Mouse (Mus musculus) cerebellum, adult 18-20 months (tissue): Measurements from ENCODE around the gene Pvr.
A peak's percentile ranks its signal among the peaks of the same experiment; 100 is the strongest.
"Not testable (repeated sequence)": the region's sequence is repeated elsewhere in the genome, so short reads cannot be mapped to it uniquely, and the experiment has no call there.

Experiments
- DNase-seq, 2 experiments: peaks; one replicate each; pipeline ENCODE4 v3.0.0; 2021

Gene Pvr

GRCm38 (mm10) chr7:19932877-19933809 is 12.2 kb upstream of the Pvr start:
- DNase-seq, result peak; percentile 38 to 60

GRCm38 (mm10) chr7:19932133-19932876 is 11.3 kb upstream of the Pvr start:
- DNase-seq, result peak in 1 of 2 experiments; percentile 16

- DNase-seq, result not testable (repeated sequence)
These were observed 9.5 kb upstream of the Pvr start for GRCm38 (mm10) chr7:19930481-19930880.

- DNase-seq, result no peak
These were observed 7.5 kb upstream of the Pvr start for GRCm38 (mm10) chr7:19928486-19928885.

GRCm38 (mm10) chr7:19926849-19927480 is 6.0 kb upstream of the Pvr start:
- DNase-seq, result no peak

DNA sequence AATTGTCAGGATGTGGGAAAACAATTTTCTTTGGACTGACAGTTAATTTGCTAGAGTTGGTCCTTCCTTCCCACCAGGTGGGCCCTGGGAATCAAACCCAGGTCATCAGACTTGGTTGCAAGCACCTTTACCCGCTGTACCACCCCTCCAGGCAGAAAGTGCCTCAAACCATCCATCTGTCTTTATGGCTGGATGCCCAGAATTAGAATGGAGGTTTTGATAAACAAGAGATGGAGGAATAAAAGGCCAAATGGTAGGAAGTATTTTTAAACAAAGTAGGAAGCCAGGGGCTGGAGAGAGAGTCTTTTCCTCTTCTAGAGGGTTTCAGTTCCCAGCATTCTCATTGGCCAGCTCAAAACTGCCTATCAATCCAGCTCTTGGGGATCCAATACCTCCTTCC is 4.4 kb upstream of the Pvr start:
- DNase-seq, result no peak

DNA sequence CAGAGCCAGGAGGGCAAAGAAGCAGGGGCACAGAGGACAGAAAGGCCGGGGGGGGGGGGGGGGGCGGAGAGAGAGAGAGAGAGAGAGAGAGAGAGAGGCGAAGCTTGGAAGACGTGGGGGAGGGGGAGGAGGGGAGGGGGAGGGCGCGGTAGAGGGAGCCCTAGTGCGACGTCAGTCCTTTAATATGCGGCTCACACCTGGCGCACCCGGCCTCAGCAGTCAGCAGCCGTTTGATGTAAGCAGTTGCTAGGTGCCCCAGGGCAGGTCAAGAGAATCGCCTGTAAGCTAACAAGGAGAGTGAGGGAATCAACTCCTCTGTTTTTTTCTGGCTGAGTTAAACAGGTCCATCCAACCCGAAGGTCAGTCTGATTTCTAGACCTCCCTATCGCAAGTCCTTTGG is 2.8 kb upstream of the Pvr start:
- DNase-seq, result no peak

GRCm38 (mm10) chr7:19923354-19923753 is 2.4 kb upstream of the Pvr start:
- DNase-seq, result no peak

GRCm38 (mm10) chr7:19920166-19920505 is 824 bp downstream of the Pvr start:
- no peak for DNase-seq

DNA sequence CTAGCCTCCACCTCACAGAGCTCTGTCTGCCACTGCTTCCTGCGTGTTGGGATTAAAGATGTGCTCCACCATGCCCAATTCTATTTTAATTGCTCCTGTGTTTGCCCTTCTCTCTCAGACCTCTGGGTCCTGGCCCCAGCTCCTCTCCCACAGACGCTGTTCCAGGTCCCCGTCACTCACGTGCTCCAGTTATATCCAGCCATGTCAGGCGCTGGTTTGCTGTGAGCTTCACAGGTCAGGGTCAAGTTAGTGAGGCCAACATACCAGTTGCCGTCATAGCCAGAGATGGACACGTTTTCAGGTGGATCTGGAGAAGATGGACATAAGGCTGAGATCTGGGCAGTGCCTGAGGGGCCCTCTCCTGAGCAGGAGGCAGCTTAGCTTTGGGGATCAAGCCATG is 6.4 kb downstream of the Pvr start:
- DNase-seq, result no peak

- DNase-seq, result no peak
These were observed 9.1 kb downstream of the Pvr start for GRCm38 (mm10) chr7:19911695-19912524.

GRCm38 (mm10) chr7:19911292-19911658 is 9.7 kb downstream of the Pvr start:
- no peak for DNase-seq

DNA sequence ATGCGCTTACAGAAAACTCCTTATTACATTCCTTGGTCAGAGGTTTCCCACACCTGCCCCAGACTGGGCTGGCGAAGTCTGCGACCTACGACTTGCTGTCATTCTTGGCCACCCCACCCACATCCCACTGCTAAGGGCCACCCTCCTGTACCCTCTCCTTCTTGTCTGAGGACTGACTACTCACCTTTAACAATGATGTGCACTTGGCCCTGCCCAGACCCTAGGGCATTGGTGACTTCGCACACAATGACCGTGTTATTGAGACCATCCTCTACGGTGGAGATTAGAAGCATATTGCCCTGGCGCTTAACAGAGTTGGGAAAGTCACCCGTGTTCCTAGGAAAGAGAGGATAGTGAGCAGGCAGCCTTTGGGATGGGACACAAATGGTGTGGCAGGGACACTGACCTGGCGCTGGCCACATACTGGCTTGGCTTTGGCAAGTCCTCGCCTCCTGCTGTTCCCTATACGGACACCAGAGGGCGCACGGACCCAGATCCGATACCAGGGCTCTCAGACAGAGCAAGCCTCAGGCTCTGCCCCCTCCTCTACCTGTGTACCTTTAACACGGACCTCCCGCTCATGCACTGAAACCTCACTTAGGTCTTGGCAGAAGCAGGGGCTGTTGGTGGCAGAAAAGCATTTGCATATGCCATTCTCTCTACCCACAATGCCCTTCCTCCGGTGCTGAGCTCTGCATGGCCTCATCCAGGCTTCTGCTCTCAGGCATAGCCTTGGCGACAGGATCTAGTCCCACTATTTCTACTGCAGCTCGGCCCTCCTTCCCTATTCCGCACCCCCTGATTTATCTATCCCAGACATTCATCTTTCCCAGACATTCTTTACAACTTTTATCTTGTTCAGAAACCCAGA is 10.3 kb downstream of the Pvr start:
- DNase-seq, result peak; percentile 66 to 84

GRCm38 (mm10) chr7:19889881-19890280 is 31.1 kb downstream of the Pvr start:
- no peak for DNase-seq

DNA sequence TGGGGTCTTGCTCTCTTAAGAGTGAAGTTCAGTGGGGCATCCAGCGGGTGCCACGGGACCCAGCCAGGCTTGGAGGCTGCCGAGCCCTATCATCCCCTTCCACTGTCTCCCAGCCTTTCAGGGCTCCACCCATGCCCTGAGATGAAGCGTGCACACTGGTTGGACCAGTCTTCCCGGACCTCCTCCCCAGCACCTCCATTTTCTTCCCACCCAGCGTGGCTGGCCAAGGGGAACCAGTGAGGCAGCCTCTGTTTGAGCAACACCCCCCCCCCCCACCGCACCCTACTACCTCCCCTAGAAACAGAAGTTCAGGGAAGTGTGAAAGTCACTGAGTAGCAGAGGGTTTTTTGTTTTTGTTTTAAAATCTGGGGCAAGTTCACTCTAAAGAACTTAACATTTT is 33.1 kb downstream of the Pvr start, which contains the start of gene Ceacam19:
Ceacam19 (minus strand) TSS at position 117 of the 400 bp plus-strand sequence.
- no peak for DNase-seq

DNA sequence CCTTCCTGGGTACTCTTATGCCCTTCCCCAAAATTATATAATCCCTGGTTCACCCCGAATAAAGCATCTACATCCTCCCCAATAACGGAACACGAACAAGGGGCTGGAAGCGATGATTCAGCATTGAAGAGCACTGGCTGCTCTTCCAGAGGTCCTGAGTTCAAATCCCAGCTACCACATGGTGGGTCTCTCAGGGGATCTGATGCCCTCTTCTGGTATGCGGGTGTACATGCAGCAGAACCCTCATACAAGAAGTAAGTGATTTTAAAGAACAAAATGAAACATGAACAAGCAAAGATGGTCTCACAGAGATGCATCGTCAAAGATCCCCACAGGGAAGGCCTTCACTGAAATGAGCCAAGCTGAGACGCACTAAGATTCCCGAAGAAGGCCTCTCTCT is 40.2 kb downstream of the Pvr start:
- no peak for DNase-seq

DNA sequence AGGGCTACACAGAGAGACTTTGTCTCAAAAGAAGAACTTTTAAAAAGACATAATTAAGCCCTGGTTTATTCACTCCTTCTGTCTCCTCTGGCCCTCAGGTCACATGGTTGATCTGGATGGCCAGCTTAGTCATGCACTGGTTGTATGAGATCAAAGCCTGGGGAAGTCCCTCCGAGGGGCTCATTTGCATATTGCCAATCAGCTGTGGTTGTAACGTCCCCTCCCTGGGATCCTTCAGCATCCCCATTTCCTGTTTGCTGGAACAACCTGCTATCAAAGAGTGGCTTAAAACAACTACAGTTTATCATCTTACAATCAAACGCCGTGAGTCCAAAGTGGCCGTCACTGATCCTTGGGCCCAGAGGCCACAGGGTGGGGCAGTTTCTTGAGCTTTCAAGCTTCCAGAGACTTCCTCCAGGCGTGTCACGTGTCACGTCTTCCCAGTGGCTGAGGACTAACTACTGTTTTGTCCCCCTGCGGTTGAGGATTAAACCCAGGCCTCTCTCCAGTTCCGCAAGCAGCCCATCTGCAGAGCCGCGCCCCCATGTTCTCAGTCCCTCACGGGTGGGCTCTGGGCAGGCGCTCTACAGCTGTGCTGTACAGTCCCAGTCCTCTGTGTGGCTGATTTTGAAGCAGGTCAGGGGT is 44.1 kb downstream of the Pvr start:
- no peak for DNase-seq

GRCm38 (mm10) chr7:19875948-19876682 is 44.8 kb downstream of the Pvr start:
- DNase-seq, result peak; percentile 23 to 36

DNA sequence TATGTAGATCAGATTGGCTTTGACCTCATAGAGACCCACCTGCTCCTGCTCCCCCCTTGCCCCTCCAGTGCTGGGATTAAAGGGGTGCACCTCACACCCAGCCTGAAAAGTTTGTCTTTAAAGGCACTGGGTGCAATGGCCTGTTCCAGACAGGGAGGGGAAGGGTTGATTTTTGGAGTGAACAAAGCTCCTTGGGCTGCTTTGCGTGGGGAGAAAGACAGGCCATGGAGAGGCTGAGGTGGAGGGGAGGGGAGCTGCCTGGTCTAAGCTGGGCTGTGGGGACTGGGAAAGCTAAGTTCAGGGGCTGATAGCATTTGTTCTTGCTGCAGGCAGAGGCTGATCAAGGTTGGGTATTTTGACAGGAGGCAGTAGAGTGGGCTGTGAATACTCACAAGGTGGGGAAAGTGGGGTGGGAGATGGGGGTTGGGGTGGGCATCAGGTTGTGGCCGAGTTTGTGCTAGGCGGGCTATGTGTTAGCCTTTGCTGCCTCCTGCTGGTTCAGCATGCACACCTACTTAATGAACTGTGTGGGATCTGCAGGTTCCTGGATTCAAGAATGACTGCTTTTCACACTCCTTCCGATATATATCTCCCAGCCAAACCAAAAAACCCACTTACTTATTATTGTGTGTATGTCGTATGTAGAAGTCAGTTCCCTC is 48.9 kb downstream of the Pvr start:
- DNase-seq, result no peak

GRCm38 (mm10) chr7:19871137-19871621 is 49.8 kb downstream of the Pvr start:
- DNase-seq, result no peak
